14 mouse cellular contexts compared by ENCODE assay signal in genomic region chr17:56540562-56540975, GRCm38 (mm10). TPM values are rescaled to one million over a fixed set of nuclear protein-coding genes. Genes with fewer than 3 reads are reported as not detected.
A peak's percentile ranks its signal among the peaks of the same experiment; 100 is the strongest.
DNase-seq lines count a peak whose midpoint lies in the region; ATAC-seq lines count a peak whose summit lies in the region.
"Had no signal": no experiment of that assay in that cellular context is flagged by ENCODE, and none has a peak within 500 bp of the region (broad histone marks: within the 10 kb centered on the region; RNA-seq: fewer than 3 reads in every experiment).

No protein-coding gene starts in this region.

- 25% methylated on average over 5 of the region's 6 CpGs for WGBS in heart, embryonic 15.5 days
- WGBS in limb, embryonic 12.5 days = 31% methylated on average over 6 of the region's 6 CpGs

- intact Hi-C loops in left cerebral cortex, postnatal 10 days (cut with DNase I) = no loop called here
- intact Hi-C loops in heart, postnatal 10 days (cut with DNase I) = no loop called here

- no peaks in the 10 kb centered on the region for H3K9me3 ChIP-seq in heart, embryonic 15.5 days (replicated peaks)
- no peaks in the 10 kb centered on the region for H3K9me3 ChIP-seq in limb, embryonic 12.5 days
- H3K9me3 ChIP-seq: hindbrain, embryonic 15.5 days had no signal

- H3K9ac ChIP-seq in heart, embryonic 15.5 days = no peak overlapping the region
- H3K9ac ChIP-seq in limb, embryonic 12.5 days (replicated peaks) = no peak overlapping the region
- H3K9ac ChIP-seq: hindbrain, embryonic 15.5 days had no signal

- ATAC-seq in heart, embryonic 15.5 days (replicated peaks; ENCODE audit: insufficient number of reproducible peaks, insufficient read depth, low FRiP score, low read depth) = peak; percentile 32
- ATAC-seq in limb, embryonic 12.5 days (ENCODE audit: insufficient number of reproducible peaks, insufficient read depth, low FRiP score, low TSS enrichment, low read depth) = peak; percentile 56; the same call in 1 of the 2 replicates

- no peak overlapping the region for H3K4me2 ChIP-seq in heart, embryonic 15.5 days
- no peak overlapping the region for H3K4me2 ChIP-seq in limb, embryonic 12.5 days
- H3K4me2 ChIP-seq: hindbrain, embryonic 15.5 days had no signal

- no peak overlapping the region for H3K4me3 ChIP-seq in heart, embryonic 15.5 days
- no peak overlapping the region for H3K4me3 ChIP-seq in limb, embryonic 12.5 days (replicated peaks)
- H3K4me3 ChIP-seq: heart, adult 2 months; hindbrain, embryonic 15.5 days had no signal

- no peak overlapping the region for H3K27ac ChIP-seq in heart, embryonic 15.5 days
- H3K27ac ChIP-seq in limb, embryonic 12.5 days = no peak overlapping the region
- H3K27ac ChIP-seq: heart, adult 2 months; hindbrain, embryonic 15.5 days had no signal

- H3K4me1 ChIP-seq in heart, embryonic 15.5 days (replicated peaks) = no peaks in the 10 kb centered on the region
- H3K4me1 ChIP-seq in limb, embryonic 12.5 days (replicated peaks) = 0 out of 2 replicates have a peak, but pooled peaks cover 6% of the 10 kb centered on the region

- no peaks in the 10 kb centered on the region for H3K36me3 ChIP-seq in heart, embryonic 15.5 days
- H3K36me3 ChIP-seq in limb, embryonic 12.5 days = no peaks in the 10 kb centered on the region
- H3K36me3 ChIP-seq: hindbrain, embryonic 15.5 days had no signal

- H3K27me3 ChIP-seq in heart, embryonic 15.5 days = no peaks in the 10 kb centered on the region
- H3K27me3 ChIP-seq in limb, embryonic 12.5 days = no peaks in the 10 kb centered on the region
- H3K27me3 ChIP-seq: hindbrain, embryonic 15.5 days had no signal

- DNase-seq in heart, adult 18-20 months = no peak
- DNase-seq in 416B (ENCODE audit: low read depth) (peak; percentile 21), ZHBTc4 (ENCODE audit: low read depth, low spot score) (peak; percentile 76)
- no peak for DNase-seq in left cerebral cortex, postnatal 10 days (ENCODE audit: extremely low spot score in 1 of 2, low spot score in 2 of 2)
- no peak for DNase-seq in cerebellum, postnatal 4 days (ENCODE audit: low spot score in 2 of 2)
- no peak for DNase-seq in heart, postnatal 10 days
- DNase-seq: adrenal gland, adult 2 months; cerebellum, adult 18-20 months; heart, adult 2 months; lung, postnatal 36 days had no signal

RNA-seq across cellular contexts. Expression of gene Gm20219, which starts 13.6 kb away (rescaled TPM):
- polyA plus RNA-seq in heart, embryonic 15.5 days (2015; fragmentation: Nextera tagmentation; extraction: Ambion mirVana) = 0.23 and 1.0 TPM in 2 replicates
- total RNA-seq in heart, adult 18-20 months (2021) = under 1 TPM; 0.20 to 0.23 TPM
- 1.0 and 1.6 TPM in 2 replicates for polyA plus RNA-seq in limb, embryonic 12.5 days (2016; fragmentation: Nextera tagmentation; extraction: Ambion mirVana)
- total RNA-seq in left cerebral cortex, postnatal 10 days (2021) = 1 to 10 TPM in 1 of 2 experiments, under 1 TPM in 1; 0.54 to 1.3 TPM
- total RNA-seq in heart, postnatal 10 days (2021) = under 1 TPM in 1 of 2 experiments, not detected in 1; 0.60 TPM

RNA-seq across cellular contexts. Expression of gene Znrf4, which starts 28.3 kb away (rescaled TPM):
- polyA plus RNA-seq in heart, embryonic 15.5 days (2015; fragmentation: Nextera tagmentation; extraction: Ambion mirVana) = not detected in 2 replicates
- total RNA-seq in heart, adult 18-20 months (2021) = not detected
- not detected in 2 replicates for polyA plus RNA-seq in limb, embryonic 12.5 days (2016; fragmentation: Nextera tagmentation; extraction: Ambion mirVana)
- total RNA-seq in left cerebral cortex, postnatal 10 days (2021) = not detected
- total RNA-seq in heart, postnatal 10 days (2021) = not detected
- total RNA-seq: adrenal gland, adult 2 months; heart, adult 2 months; layer of hippocampus, postnatal 36 days had no signal
- polyA plus RNA-seq: adrenal gland, adult 2 months had no signal

RNA-seq across cellular contexts. Expression of gene Safb2, which starts 43.8 kb away (rescaled TPM):
- 52.2 and 63.9 TPM in 2 replicates for polyA plus RNA-seq in heart, embryonic 15.5 days (2015; fragmentation: Nextera tagmentation; extraction: Ambion mirVana)
- 10 to 100 TPM; 36.0 to 41.9 TPM for total RNA-seq in heart, adult 18-20 months (2021)
- 103 and 113 TPM in 2 replicates for polyA plus RNA-seq in limb, embryonic 12.5 days (2016; fragmentation: Nextera tagmentation; extraction: Ambion mirVana)
- 10 to 100 TPM; 86.3 to 97.5 TPM for total RNA-seq in left cerebral cortex, postnatal 10 days (2021)
- total RNA-seq in heart, postnatal 10 days (2021) = 10 to 100 TPM; 55.7 to 56.8 TPM

RNA-seq across cellular contexts. Expression of gene Safb, which starts 44.1 kb away (rescaled TPM):
- polyA plus RNA-seq in heart, embryonic 15.5 days (2015; fragmentation: Nextera tagmentation; extraction: Ambion mirVana) = 71.2 and 76.0 TPM in 2 replicates
- 10 to 100 TPM; 59.6 to 68.5 TPM for total RNA-seq in heart, adult 18-20 months (2021)
- polyA plus RNA-seq in limb, embryonic 12.5 days (2016; fragmentation: Nextera tagmentation; extraction: Ambion mirVana) = 151 and 156 TPM in 2 replicates
- 100 to 1,000 TPM; 126 to 141 TPM for total RNA-seq in left cerebral cortex, postnatal 10 days (2021)
- 10 to 100 TPM; 96.8 to 97.6 TPM for total RNA-seq in heart, postnatal 10 days (2021)

Comparison
In these comparisons a context has a peak if more than half of its experiments do, and no peak if none do; other contexts are left out.
1. DNase-seq: peak in 416B (single experiment) and ZHBTc4 (single experiment); none in heart, adult 18-20 months (0 of 2), left cerebral cortex, postnatal 10 days (0 of 2), cerebellum, postnatal 4 days (0 of 2) and heart, postnatal 10 days (0 of 2).